Mouse (Mus musculus): ENCODE measurements around the gene Slc2a10.

Gene Slc2a10

GRCm38 (mm10) chr2:165503259-165504203 lies at the start of gene Slc2a10:
TSS of gene Slc2a10 (plus strand) at chr2:165503787.
- in situ Hi-C loops (cut with MboI, MseI), result no loop called here

GRCm38 (mm10) chr2:165456710-165457109 lies 46.9 kb upstream of the Slc2a10 start:
- in situ Hi-C loops (cut with MboI, MseI), result no loop called here

GRCm38 (mm10) chr2:165458189-165458588 lies 45.4 kb upstream of the Slc2a10 start:
- in situ Hi-C loops (cut with MboI, MseI), result no loop called here

GRCm38 (mm10) chr2:165459663-165460062 lies 43.9 kb upstream of the Slc2a10 start:
- in situ Hi-C loops (cut with MboI, MseI), result loop anchor here (10.0 kb wide), 1 partner anchor 1265 kb away; no protein-coding TSS in a partner anchor

GRCm38 (mm10) chr2:165467824-165468452 lies 35.6 kb upstream of the Slc2a10 start:
- in situ Hi-C loops (cut with MboI, MseI), result loop anchor here (10.0 kb wide), 1 partner anchor 1257 kb away; no protein-coding TSS in a partner anchor

GRCm38 (mm10) chr2:165470167-165470566 lies 33.4 kb upstream of the Slc2a10 start:
- in situ Hi-C loops (cut with MboI, MseI), result no loop called here

GRCm38 (mm10) chr2:165471943-165472342 lies 31.6 kb upstream of the Slc2a10 start:
- in situ Hi-C loops (cut with MboI, MseI), result no loop called here

GRCm38 (mm10) chr2:165473003-165473402 lies 30.6 kb upstream of the Slc2a10 start, which contains the start of gene Slc13a3:
TSS of gene Slc13a3 (minus strand) at chr2:165473230.
- in situ Hi-C loops (cut with MboI, MseI), result no loop called here

- in situ Hi-C loops (cut with MboI, MseI), result no loop called here
Measured at GRCm38 (mm10) chr2:165475412-165475811, 28.2 kb upstream of the Slc2a10 start.

- in situ Hi-C loops (cut with MboI, MseI), result no loop called here
Measured at GRCm38 (mm10) chr2:165475850-165476249, 27.7 kb upstream of the Slc2a10 start.

- in situ Hi-C loops (cut with MboI, MseI), result no loop called here
Measured at GRCm38 (mm10) chr2:165482003-165482402, 21.6 kb upstream of the Slc2a10 start.

- in situ Hi-C loops (cut with MboI, MseI), result no loop called here
Measured at GRCm38 (mm10) chr2:165484152-165484551, 19.4 kb upstream of the Slc2a10 start.

GRCm38 (mm10) chr2:165485826-165486225 lies 17.8 kb upstream of the Slc2a10 start:
- in situ Hi-C loops (cut with MboI, MseI), result no loop called here

- in situ Hi-C loops (cut with MboI, MseI), result no loop called here
Measured at GRCm38 (mm10) chr2:165486401-165486800, 17.2 kb upstream of the Slc2a10 start.

GRCm38 (mm10) chr2:165486881-165487535 lies 16.6 kb upstream of the Slc2a10 start:
- in situ Hi-C loops (cut with MboI, MseI), result no loop called here

GRCm38 (mm10) chr2:165492648-165493553 lies 10.7 kb upstream of the Slc2a10 start, which contains the start of gene Trp53rka:
TSS of gene Trp53rka (minus strand) at chr2:165493324.
- in situ Hi-C loops (cut with MboI, MseI), result loop anchor here (5.0 kb wide), 2 partner anchors 131 to 1304 kb away; no protein-coding TSS in a partner anchor

- in situ Hi-C loops (cut with MboI, MseI), result loop anchor here (5.0 kb wide), 2 partner anchors 131 to 1304 kb away; no protein-coding TSS in a partner anchor
Measured at GRCm38 (mm10) chr2:165493587-165494210, 9.9 kb upstream of the Slc2a10 start.

- in situ Hi-C loops (cut with MboI, MseI), result loop anchor here (5.0 kb wide), 2 partner anchors 132 to 1303 kb away; no protein-coding TSS in a partner anchor
Measured at GRCm38 (mm10) chr2:165494495-165494894, 9.1 kb upstream of the Slc2a10 start.

GRCm38 (mm10) chr2:165496251-165496650 lies 7.3 kb upstream of the Slc2a10 start:
- in situ Hi-C loops (cut with MboI, MseI), result no loop called here

- in situ Hi-C loops (cut with MboI, MseI), result no loop called here
Measured at GRCm38 (mm10) chr2:165497706-165498275, 5.8 kb upstream of the Slc2a10 start.

Data from T-helper 1 cell (primary cell).